Mouse (Mus musculus): ENCODE data around the gene Spata1. TPM values are rescaled to one million over a fixed set of nuclear protein-coding genes. Genes with fewer than 3 reads are reported as not detected.

Spata1 gene
- polyA plus RNA-seq, 1 experiment from 2014 or later = 7.6 TPM

DNA sequence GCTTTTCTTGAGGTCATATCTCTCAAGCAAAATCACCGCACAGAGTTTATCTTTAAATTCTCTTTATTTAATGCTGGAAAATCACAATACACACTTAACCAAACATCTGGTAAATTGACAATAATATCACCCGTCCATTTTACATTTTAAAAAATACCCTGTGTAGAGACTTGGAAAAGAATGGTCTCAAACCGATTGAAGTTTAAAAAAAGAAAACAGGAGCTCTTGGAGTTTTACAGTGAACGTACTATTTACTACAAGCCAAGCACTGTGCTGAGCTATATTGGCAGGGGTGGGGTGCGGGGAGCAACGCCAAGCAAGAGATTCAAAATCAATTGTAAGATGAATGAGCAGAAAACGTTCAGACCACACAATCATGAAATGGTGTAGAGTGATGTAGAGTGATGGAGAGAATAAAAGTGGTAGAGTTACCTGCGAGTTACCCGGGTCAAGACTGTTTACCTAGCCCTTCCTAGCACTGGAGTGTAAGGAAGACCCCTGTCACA lies 49.8 kb downstream of the Spata1 start, which contains the start of gene Ctbs:
Gene Ctbs (plus strand): TSS at position 51 of the 506 bp plus-strand sequence.
- H3K4me1 ChIP-seq = no peaks in the 10 kb centered on the region; the same call in 1 of the 2 replicates
- no peaks in the 10 kb centered on the region; the same call in 1 of the 2 replicates for H3K36me3 ChIP-seq
- H3K27me3 ChIP-seq (replicated peaks) = no peaks in the 10 kb centered on the region
- H3K27ac ChIP-seq = no peak within 1 kb of the TSS
- peak; percentile 42; the same call in 1 of the 2 replicates for ATAC-seq (ENCODE audit: low FRiP score, low read depth)
- no peaks in the 10 kb centered on the region for H3K9me3 ChIP-seq
- peak within 1 kb of the TSS; percentile 47 for H3K9ac ChIP-seq
- peak within 1 kb of the TSS; percentile 36 for H3K4me3 ChIP-seq
- H3K4me2 ChIP-seq (replicated peaks) = peak within 1 kb of the TSS; percentile 54
- 55% methylated on average over 9 of the region's 9 CpGs for WGBS

GRCm38 (mm10) chr3:146448969-146449368 lies 50.6 kb downstream of the Spata1 start:
- no peak overlapping the region for H3K9ac ChIP-seq
- H3K27me3 ChIP-seq (replicated peaks) = no peaks in the 10 kb centered on the region
- no peaks in the 10 kb centered on the region; the same call in 1 of the 2 replicates for H3K36me3 ChIP-seq
- no peak overlapping the region for H3K4me2 ChIP-seq (replicated peaks)
- no peak overlapping the region for H3K27ac ChIP-seq
- no peak overlapping the region for H3K4me3 ChIP-seq
- WGBS = 79% methylated on average over 6 of the region's 6 CpGs
- ATAC-seq (ENCODE audit: low FRiP score, low read depth) = no peak
- H3K4me1 ChIP-seq = no peaks in the 10 kb centered on the region; the same call in 1 of the 2 replicates
- no peaks in the 10 kb centered on the region for H3K9me3 ChIP-seq

- no peaks in the 10 kb centered on the region for H3K9me3 ChIP-seq
- H3K27me3 ChIP-seq (replicated peaks) = no peaks in the 10 kb centered on the region
- no peak overlapping the region for H3K4me3 ChIP-seq
- no peak overlapping the region for H3K27ac ChIP-seq
- no peak overlapping the region for H3K4me2 ChIP-seq (replicated peaks)
- peaks cover 3% of the 10 kb centered on the region; the same call in 1 of the 2 replicates for H3K36me3 ChIP-seq
- H3K9ac ChIP-seq = no peak overlapping the region
- H3K4me1 ChIP-seq = no peaks in the 10 kb centered on the region; the same call in 1 of the 2 replicates
- ATAC-seq (ENCODE audit: low FRiP score, low read depth) = no peak
- WGBS = 90% methylated on average over 10 of the region's 10 CpGs
These were observed 51.2 kb downstream of the Spata1 start for GRCm38 (mm10) chr3:146448372-146448771.

GRCm38 (mm10) chr3:146447598-146447997 lies 52.0 kb downstream of the Spata1 start:
- Histone ChIP-seq H3K4me1 (no peaks in the 10 kb centered on the region; the same call in 1 of the 2 replicates), H3K9ac (no peak overlapping the region), H3K4me2 (replicated peaks) (no peak overlapping the region), H3K27me3 (replicated peaks) (no peaks in the 10 kb centered on the region), H3K9me3 (no peaks in the 10 kb centered on the region), H3K4me3 (no peak overlapping the region), H3K36me3 (peaks cover 4% of the 10 kb centered on the region; the same call in 1 of the 2 replicates), H3K27ac (no peak overlapping the region)
- ATAC-seq (ENCODE audit: low FRiP score, low read depth) = no peak
- 88% methylated on average over 3 of the region's 3 CpGs for whole genome bisulfite sequencing

- Histone ChIP-seq H3K27ac (no peak overlapping the region), H3K36me3 (peaks cover 5% of the 10 kb centered on the region)
- 94% methylated on average over 5 of the region's 5 CpGs for WGBS
These were observed 52.4 kb downstream of the Spata1 start for GRCm38 (mm10) chr3:146447156-146447555.

GRCm38 (mm10) chr3:146444880-146445279 lies 54.7 kb downstream of the Spata1 start:
- Histone ChIP-seq H3K27ac (no peak overlapping the region), H3K4me2 (replicated peaks) (no peak overlapping the region), H3K4me3 (no peak overlapping the region), H3K27me3 (replicated peaks) (no peaks in the 10 kb centered on the region), H3K9me3 (no peaks in the 10 kb centered on the region), H3K9ac (no peak overlapping the region), H3K36me3 (peaks cover 16% of the 10 kb centered on the region), H3K4me1 (no peaks in the 10 kb centered on the region)
- ATAC-seq (ENCODE audit: low FRiP score, low read depth) = no peak
- WGBS = 94% methylated on average over 7 of the region's 7 CpGs

More at GRCm38 (mm10) chr3:146447156-146447555, 52.4 kb downstream of the Spata1 start:
- Histone ChIP-seq H3K9ac (no peak overlapping the region), H3K27me3 (replicated peaks) (no peaks in the 10 kb centered on the region), H3K4me3 (no peak overlapping the region), H3K9me3 (no peaks in the 10 kb centered on the region), H3K4me2 (replicated peaks) (no peak overlapping the region), H3K4me1 (no peaks in the 10 kb centered on the region; the same call in 1 of the 2 replicates)
- no peak for ATAC-seq (ENCODE audit: low FRiP score, low read depth)

- no peaks in the 10 kb centered on the region for H3K9me3 ChIP-seq
- H3K36me3 ChIP-seq = peaks cover 22% of the 10 kb centered on the region
- H3K4me2 ChIP-seq (replicated peaks) = no peak overlapping the region
- H3K4me3 ChIP-seq = no peak overlapping the region
- ATAC-seq (ENCODE audit: low FRiP score, low read depth) = no peak
- H3K4me1 ChIP-seq = no peaks in the 10 kb centered on the region
- 95% methylated on average over 7 of the region's 7 CpGs for WGBS
- H3K9ac ChIP-seq = no peak overlapping the region
- H3K27ac ChIP-seq = no peak overlapping the region
- no peaks in the 10 kb centered on the region for H3K27me3 ChIP-seq (replicated peaks)
These were observed 56.2 kb downstream of the Spata1 start for GRCm38 (mm10) chr3:146443380-146443779.

DNA sequence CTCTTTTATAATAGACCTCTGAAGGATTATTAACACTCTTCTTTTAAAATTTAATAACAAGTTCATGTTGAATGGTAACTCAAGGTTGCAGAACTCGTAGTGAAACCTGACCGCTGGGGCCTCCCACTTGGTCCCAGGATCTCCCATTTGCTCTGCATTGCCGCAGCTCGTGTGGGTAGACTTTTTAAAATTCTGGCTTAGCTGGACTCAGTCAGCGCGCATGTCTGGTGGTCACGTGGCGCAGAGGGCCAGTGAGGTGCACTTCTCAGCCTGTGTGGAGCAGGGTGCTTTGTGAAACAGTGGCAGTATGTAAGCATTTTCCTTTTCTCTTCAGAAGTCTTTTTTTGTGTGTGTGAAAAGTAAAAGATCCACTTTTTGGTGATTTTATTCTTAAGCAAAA lies 56.6 kb downstream of the Spata1 start:
- no peak for ATAC-seq (ENCODE audit: low FRiP score, low read depth)
- Histone ChIP-seq H3K4me2 (replicated peaks) (no peak overlapping the region), H3K4me1 (no peaks in the 10 kb centered on the region), H3K27ac (no peak overlapping the region), H3K36me3 (peaks cover 26% of the 10 kb centered on the region), H3K9me3 (no peaks in the 10 kb centered on the region), H3K4me3 (no peak overlapping the region), H3K9ac (no peak overlapping the region), H3K27me3 (replicated peaks) (no peaks in the 10 kb centered on the region)
- 95% methylated on average over 8 of the region's 8 CpGs for WGBS

GRCm38 (mm10) chr3:146442484-146442883 lies 57.1 kb downstream of the Spata1 start:
- Histone ChIP-seq H3K4me2 (replicated peaks) (no peak overlapping the region), H3K27ac (no peak overlapping the region), H3K9ac (no peak overlapping the region), H3K4me3 (no peak overlapping the region), H3K27me3 (replicated peaks) (no peaks in the 10 kb centered on the region), H3K9me3 (no peaks in the 10 kb centered on the region), H3K4me1 (no peaks in the 10 kb centered on the region), H3K36me3 (peaks cover 29% of the 10 kb centered on the region)
- 96% methylated on average over 7 of the region's 7 CpGs for WGBS
- ATAC-seq (ENCODE audit: low FRiP score, low read depth) = no peak

DNA sequence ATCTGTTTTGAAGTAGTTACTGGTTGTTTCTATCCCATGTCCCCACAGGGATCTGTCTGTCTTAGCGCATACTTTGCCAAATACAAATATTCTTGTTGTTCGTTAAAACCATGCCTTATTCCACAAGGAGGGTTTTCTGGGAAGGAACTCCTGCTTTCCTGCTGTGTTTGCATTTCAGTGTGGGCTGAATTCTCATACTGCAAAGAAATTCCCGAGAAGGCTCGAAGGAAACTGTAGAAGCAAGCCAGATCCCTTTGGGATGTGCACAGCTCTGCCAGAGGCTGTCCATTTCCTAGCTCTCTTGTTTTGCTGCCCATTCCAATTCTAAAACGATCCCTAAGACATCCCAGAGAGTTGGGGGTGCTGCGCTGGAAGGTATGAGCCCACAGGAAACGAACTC lies 59.1 kb downstream of the Spata1 start:
- peaks cover 48% of the 10 kb centered on the region for H3K36me3 ChIP-seq
- WGBS = 90% methylated on average over 7 of the region's 7 CpGs
- H3K27ac ChIP-seq = no peak overlapping the region
- H3K27me3 ChIP-seq (replicated peaks) = no peaks in the 10 kb centered on the region
- H3K4me2 ChIP-seq (replicated peaks) = no peak overlapping the region
- no peaks in the 10 kb centered on the region for H3K9me3 ChIP-seq
- no peak overlapping the region for H3K4me3 ChIP-seq
- H3K9ac ChIP-seq = no peak overlapping the region
- H3K4me1 ChIP-seq = no peaks in the 10 kb centered on the region
- ATAC-seq (ENCODE audit: low FRiP score, low read depth) = no peak

DNA sequence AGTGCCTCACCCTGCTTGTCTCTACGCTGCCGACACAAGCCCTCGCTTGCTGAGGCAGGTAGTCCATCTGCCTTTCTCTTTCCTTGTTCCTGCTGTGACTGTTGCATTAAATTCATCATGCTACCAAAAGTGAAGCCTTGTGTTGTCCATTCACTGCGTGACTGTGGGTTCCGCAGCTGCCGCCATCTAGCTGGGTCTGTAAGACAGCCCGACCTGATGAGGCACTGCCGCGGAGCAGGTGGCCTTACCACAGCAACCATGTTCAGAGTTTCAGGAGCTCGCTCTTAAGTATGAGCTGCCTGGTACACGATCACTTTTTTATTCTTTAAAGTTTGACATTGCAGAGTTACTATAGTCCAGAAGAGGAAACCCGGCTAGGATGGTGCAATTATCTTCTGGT lies 59.5 kb downstream of the Spata1 start:
- 91% methylated on average over 12 of the region's 12 CpGs for WGBS
- Histone ChIP-seq H3K36me3 (peaks cover 48% of the 10 kb centered on the region), H3K4me1 (no peaks in the 10 kb centered on the region), H3K27ac (no peak overlapping the region), H3K4me2 (replicated peaks) (no peak overlapping the region), H3K4me3 (no peak overlapping the region), H3K9me3 (no peaks in the 10 kb centered on the region), H3K27me3 (replicated peaks) (no peaks in the 10 kb centered on the region), H3K9ac (no peak overlapping the region)
- ATAC-seq (ENCODE audit: low FRiP score, low read depth) = no peak

GRCm38 (mm10) chr3:146436114-146436513 lies 63.4 kb downstream of the Spata1 start:
- no peaks in the 10 kb centered on the region for H3K27me3 ChIP-seq (replicated peaks)
- H3K9ac ChIP-seq = no peak overlapping the region
- H3K36me3 ChIP-seq = peaks cover 68% of the 10 kb centered on the region
- no peaks in the 10 kb centered on the region for H3K9me3 ChIP-seq
- WGBS = 95% methylated on average over 8 of the region's 8 CpGs
- H3K4me1 ChIP-seq = no peaks in the 10 kb centered on the region
- H3K4me3 ChIP-seq = no peak overlapping the region
- ATAC-seq (ENCODE audit: low FRiP score, low read depth) = no peak
- H3K4me2 ChIP-seq (replicated peaks) = no peak overlapping the region
- no peak overlapping the region for H3K27ac ChIP-seq

- H3K9ac ChIP-seq = no peak overlapping the region
- H3K4me2 ChIP-seq (replicated peaks) = no peak overlapping the region
- H3K27ac ChIP-seq = no peak overlapping the region
- H3K27me3 ChIP-seq (replicated peaks) = no peaks in the 10 kb centered on the region
- peaks cover 72% of the 10 kb centered on the region for H3K36me3 ChIP-seq
- H3K4me3 ChIP-seq = no peak overlapping the region
- WGBS = 89% methylated on average over 11 of the region's 11 CpGs
- H3K9me3 ChIP-seq = no peaks in the 10 kb centered on the region
- H3K4me1 ChIP-seq = no peaks in the 10 kb centered on the region
- no peak for ATAC-seq (ENCODE audit: low FRiP score, low read depth)
These were observed 64.0 kb downstream of the Spata1 start for GRCm38 (mm10) chr3:146435533-146435932.

Data from neural tube, embryonic 12.5 days (tissue).